Mouse (Mus musculus): ENCODE measurements around the gene Slit1.

- TF ChIP-seq CTCF (IDR thresholded peaks at IDR 0.05; ENCODE audit: low read depth) (no peak), EP300 (IDR thresholded peaks at IDR 0.05; ENCODE audit: low read depth) (no peak)
Observed at GRCm38 (mm10) chr19:41587431-41588222, 155.8 kb downstream of the Slit1 start.
